Mouse (Mus musculus) liver, embryonic 14.5 days (tissue): ENCODE measurements around the gene Lins1.

Source experiments
- CTCF ChIP-seq: IDR thresholded peaks from 2 replicates; pipeline ENCODE4 v1.5.1; 2016; ENCODE audit warnings: antibody characterized with exemption, low read depth, control low read depth
- EP300 ChIP-seq: IDR thresholded peaks from 2 replicates; pipeline ENCODE4 v1.6.1; 2016; ENCODE audit warnings: antibody characterized with exemption, low read depth

DNA sequence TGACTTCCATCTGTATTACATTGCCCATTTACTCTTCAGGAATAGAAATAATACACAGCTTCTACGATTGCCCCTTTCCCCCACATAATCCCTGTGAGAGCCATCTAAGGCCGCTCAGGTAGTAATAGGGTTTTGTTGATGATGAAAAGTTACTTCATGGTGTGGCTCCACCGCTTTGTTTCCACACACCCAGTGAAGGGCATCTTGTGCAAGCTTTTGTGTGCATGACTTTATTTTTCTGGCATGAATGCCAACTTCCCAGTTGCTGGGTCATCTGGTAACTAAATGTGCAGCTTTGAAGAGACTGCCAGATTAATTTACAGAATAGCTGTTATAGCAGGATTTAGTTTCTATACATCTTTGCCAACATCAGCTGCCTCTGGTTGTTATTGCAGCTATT is 14.9 kb downstream of the Lins1 start:
- no peak for TF ChIP-seq CTCF
- no peak for TF ChIP-seq EP300
